Mouse (Mus musculus): ENCODE measurements around the gene Sec22c. TPM values are rescaled to one million over a fixed set of nuclear protein-coding genes. Genes with fewer than 3 reads are reported as not detected.

The Sec22c gene
- polyA plus RNA-seq, 1 experiment from 2014 or later: 13.9 TPM

DNA sequence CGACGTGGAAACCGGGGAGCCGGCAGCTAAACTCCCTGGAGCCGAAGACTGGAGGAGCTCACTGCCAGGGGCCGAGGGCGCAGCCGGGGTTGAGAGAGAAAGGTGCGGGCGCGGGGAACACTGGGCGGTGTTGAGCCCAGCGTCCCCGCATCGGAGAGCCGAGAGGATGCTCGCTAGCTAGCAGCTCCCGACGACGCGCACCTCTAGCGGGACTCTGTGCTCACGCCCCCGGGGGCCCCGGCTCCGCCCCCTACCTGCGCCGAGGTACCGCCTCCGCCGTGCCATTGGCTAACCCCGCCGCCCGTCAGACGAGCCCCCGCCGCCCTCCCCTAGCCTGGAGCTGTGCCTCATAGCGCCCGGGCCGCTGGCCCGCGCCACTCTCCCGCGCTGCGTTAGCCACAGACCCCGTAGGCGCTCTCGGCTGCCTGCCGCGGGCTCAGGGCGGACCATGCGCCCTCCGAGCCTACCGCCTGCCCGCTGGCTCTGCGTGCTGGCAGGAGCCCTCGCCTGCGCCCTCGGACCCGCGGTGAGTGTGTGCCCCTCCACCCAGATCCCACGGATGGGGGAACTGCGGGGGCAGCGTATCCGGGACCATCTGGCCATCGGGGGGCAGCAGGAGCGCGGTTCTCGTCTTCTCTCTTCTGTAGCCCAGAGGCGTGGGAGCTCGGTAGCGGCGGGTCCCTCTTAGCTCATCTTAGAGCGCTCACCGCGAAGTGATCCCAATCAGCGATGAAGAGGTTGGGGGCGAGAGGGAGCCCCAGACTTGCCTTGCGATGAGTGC, 62.7 kb downstream of the Sec22c start, which contains the start of gene Vipr1:
Vipr1 (plus strand) TSS at position 316 of the 781 bp plus-strand sequence.
- no peaks in the 10 kb centered on the region for H3K36me3 ChIP-seq
- H3K27me3 ChIP-seq: peaks cover 85% of the 10 kb centered on the region
- H3K9me3 ChIP-seq: no peaks in the 10 kb centered on the region
- peak within 1 kb of the TSS; percentile 62 for H3K9ac ChIP-seq (replicated peaks)
- H3K4me1 ChIP-seq (replicated peaks): peaks cover 16% of the 10 kb centered on the region; the same call in 1 of the 2 replicates
- H3K4me2 ChIP-seq: peak within 1 kb of the TSS; percentile 92
- H3K27ac ChIP-seq: no peak within 1 kb of the TSS
- ATAC-seq (ENCODE audit: insufficient number of reproducible peaks, insufficient read depth, low FRiP score, low TSS enrichment, low read depth): peak; percentile 78
- WGBS: under 1% methylated on average over 79 of the region's 79 CpGs
- H3K4me3 ChIP-seq (replicated peaks): peak within 1 kb of the TSS; percentile 56

DNA sequence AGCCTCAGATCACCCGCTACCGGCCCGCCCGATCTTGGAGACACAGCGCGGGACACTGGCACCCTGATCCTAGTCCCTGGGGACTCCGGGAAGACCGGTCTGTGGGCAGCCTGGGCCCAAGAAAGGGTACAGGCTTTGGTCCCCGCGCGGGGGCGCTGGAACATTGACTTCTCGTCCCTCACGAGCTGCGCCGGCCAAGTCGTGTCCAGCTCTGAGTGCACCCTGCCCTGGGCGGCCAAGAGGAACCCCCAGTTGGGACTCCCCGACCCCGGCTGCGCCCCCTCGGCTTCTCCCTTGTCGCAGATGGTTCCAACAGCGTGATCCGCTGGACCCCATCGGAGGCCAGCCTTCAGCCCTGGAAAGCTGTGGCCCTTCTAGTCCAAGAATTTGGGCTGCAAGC, 63.3 kb downstream of the Sec22c start, which contains the start of gene Lyzl4:
Lyzl4 (minus strand) TSS at position 96 of the 400 bp plus-strand sequence.
- ATAC-seq (ENCODE audit: insufficient number of reproducible peaks, insufficient read depth, low FRiP score, low TSS enrichment, low read depth): 0 out of 2 replicates have a peak, but pooled peaks have one; percentile 16
- peak within 1 kb of the TSS; percentile 92 for H3K4me2 ChIP-seq
- H3K4me1 ChIP-seq (replicated peaks): peaks cover 16% of the 10 kb centered on the region; the same call in 1 of the 2 replicates
- no peaks in the 10 kb centered on the region for H3K36me3 ChIP-seq
- H3K9me3 ChIP-seq: no peaks in the 10 kb centered on the region
- WGBS: under 1% methylated on average over 26 of the region's 26 CpGs
- peak within 1 kb of the TSS; percentile 62 for H3K9ac ChIP-seq (replicated peaks)
- H3K4me3 ChIP-seq (replicated peaks): peak within 1 kb of the TSS; percentile 56
- peaks cover 85% of the 10 kb centered on the region for H3K27me3 ChIP-seq
- no peak within 1 kb of the TSS for H3K27ac ChIP-seq

DNA sequence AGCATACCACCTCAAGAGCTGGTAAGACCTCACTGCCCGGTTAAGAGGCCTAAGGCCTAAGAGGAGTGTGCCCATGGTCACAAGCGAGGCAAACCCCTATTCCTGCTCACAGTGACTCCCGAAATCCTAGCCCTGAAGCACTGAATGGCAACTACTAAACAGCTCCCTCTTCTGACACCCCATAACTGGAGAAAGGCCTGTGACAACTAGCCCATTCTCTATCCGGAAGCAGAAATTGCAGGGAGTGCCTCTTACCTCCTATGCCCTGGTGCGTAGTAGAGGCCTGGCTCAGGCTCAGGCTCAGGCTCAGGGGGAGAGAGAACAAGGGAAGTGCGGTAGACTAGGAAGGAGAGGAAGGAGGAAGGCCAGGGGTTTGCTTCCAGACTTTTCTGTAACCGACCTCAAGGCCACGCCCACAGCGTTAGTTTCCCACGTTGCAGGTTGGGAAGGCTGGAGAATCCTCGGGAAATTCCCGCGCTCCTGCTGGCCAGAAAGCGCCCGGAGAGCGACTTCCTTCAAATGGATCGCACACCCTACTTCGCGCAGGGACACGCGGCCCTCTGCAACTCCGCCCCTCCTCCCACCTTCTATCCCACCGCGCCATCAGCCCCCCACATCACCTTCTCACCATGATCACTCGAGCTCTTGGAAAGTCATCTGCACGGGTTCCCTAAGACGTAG, 63.9 kb downstream of the Sec22c start:
- WGBS: 9% methylated on average over 27 of the region's 27 CpGs
- no peak for ATAC-seq (ENCODE audit: insufficient number of reproducible peaks, insufficient read depth, low FRiP score, low TSS enrichment, low read depth)
- H3K9me3 ChIP-seq: no peaks in the 10 kb centered on the region
- H3K9ac ChIP-seq (replicated peaks): peak overlapping the region; percentile 62; the same call in 1 of the 2 replicates
- H3K4me3 ChIP-seq (replicated peaks): peak overlapping the region; percentile 56
- no peaks in the 10 kb centered on the region for H3K36me3 ChIP-seq
- H3K27ac ChIP-seq: no peak overlapping the region
- peaks cover 88% of the 10 kb centered on the region for H3K27me3 ChIP-seq
- peaks cover 17% of the 10 kb centered on the region; the same call in 1 of the 2 replicates for H3K4me1 ChIP-seq (replicated peaks)
- peak overlapping the region; percentile 92 for H3K4me2 ChIP-seq

DNA sequence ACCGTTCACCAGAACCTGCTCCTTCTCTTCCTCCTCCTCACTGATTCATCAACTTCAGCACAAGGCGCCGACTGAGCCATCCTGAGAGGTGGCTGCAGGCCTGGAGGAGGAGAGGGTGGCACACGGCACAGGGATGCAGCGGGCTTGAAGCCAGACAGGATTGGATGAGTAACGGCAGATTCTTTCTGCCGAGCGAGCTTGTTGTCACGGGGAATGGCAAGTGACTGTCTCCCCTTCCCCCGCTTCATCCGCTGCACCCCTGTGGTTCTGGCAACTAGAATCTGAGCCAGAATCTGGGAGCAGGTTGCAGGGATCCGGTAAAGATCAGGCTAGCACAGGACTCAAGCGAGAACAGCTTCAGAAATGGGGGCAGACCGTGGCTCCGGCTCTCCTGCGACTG, 65.5 kb downstream of the Sec22c start:
- no peak overlapping the region for H3K4me2 ChIP-seq
- peaks cover 86% of the 10 kb centered on the region for H3K27me3 ChIP-seq
- H3K4me3 ChIP-seq (replicated peaks): no peak overlapping the region
- no peak for ATAC-seq (ENCODE audit: insufficient number of reproducible peaks, insufficient read depth, low FRiP score, low TSS enrichment, low read depth)
- no peaks in the 10 kb centered on the region for H3K36me3 ChIP-seq
- H3K9ac ChIP-seq (replicated peaks): no peak overlapping the region
- H3K4me1 ChIP-seq (replicated peaks): peaks cover 24% of the 10 kb centered on the region; the same call in 1 of the 2 replicates
- H3K9me3 ChIP-seq: no peaks in the 10 kb centered on the region
- 49% methylated on average over 16 of the region's 16 CpGs for WGBS
- no peak overlapping the region for H3K27ac ChIP-seq

GRCm38 (mm10) chr9:121635835-121636576, 69.3 kb downstream of the Sec22c start:
- Histone ChIP-seq H3K27me3 (peaks cover 48% of the 10 kb centered on the region), H3K36me3 (no peaks in the 10 kb centered on the region), H3K4me1 (replicated peaks) (0 out of 2 replicates have a peak, but pooled peaks cover 7% of the 10 kb centered on the region), H3K4me2 (no peak overlapping the region), H3K27ac (no peak overlapping the region), H3K9me3 (no peaks in the 10 kb centered on the region), H3K4me3 (replicated peaks) (no peak overlapping the region), H3K9ac (replicated peaks) (no peak overlapping the region)
- 48% methylated on average over 7 of the region's 7 CpGs for WGBS
- no peak for ATAC-seq (ENCODE audit: insufficient number of reproducible peaks, insufficient read depth, low FRiP score, low TSS enrichment, low read depth)

DNA sequence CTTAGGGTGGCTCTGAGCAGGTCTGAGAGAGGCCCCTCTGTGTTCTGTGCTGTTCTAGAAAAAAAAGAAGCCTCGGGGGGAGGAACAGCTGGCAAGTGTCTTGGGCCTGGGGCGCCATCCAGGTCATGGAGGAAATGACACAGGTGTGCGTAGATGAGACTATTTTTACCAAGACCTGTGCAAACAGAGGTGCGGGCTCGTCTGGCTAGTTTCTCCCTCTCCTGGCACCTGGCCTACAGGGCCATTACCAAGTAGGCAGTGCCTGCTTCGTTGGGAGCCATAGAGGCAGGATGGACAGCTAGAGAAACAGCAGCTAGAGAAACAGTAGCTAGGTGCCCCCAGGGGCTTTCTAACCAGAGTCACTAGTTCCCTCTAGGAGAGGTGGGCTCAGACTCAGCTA, 72.0 kb downstream of the Sec22c start:
- no peaks in the 10 kb centered on the region for H3K36me3 ChIP-seq
- no peak for ATAC-seq (ENCODE audit: insufficient number of reproducible peaks, insufficient read depth, low FRiP score, low TSS enrichment, low read depth)
- no peak overlapping the region for H3K9ac ChIP-seq (replicated peaks)
- H3K4me2 ChIP-seq: no peak overlapping the region
- WGBS: 76% methylated on average over 6 of the region's 6 CpGs
- H3K27ac ChIP-seq: no peak overlapping the region
- no peak overlapping the region for H3K4me3 ChIP-seq (replicated peaks)
- 0 out of 2 replicates have a peak, but pooled peaks cover 7% of the 10 kb centered on the region for H3K4me1 ChIP-seq (replicated peaks)
- peaks cover 22% of the 10 kb centered on the region for H3K27me3 ChIP-seq
- no peaks in the 10 kb centered on the region for H3K9me3 ChIP-seq

GRCm38 (mm10) chr9:121632891-121633290, 72.4 kb downstream of the Sec22c start:
- ATAC-seq (ENCODE audit: insufficient number of reproducible peaks, insufficient read depth, low FRiP score, low TSS enrichment, low read depth): no peak
- H3K27ac ChIP-seq: no peak overlapping the region
- H3K36me3 ChIP-seq: no peaks in the 10 kb centered on the region
- H3K4me2 ChIP-seq: no peak overlapping the region
- 0 out of 2 replicates have a peak, but pooled peaks cover 7% of the 10 kb centered on the region for H3K4me1 ChIP-seq (replicated peaks)
- WGBS: 83% methylated on average over 10 of the region's 10 CpGs
- H3K27me3 ChIP-seq: peaks cover 18% of the 10 kb centered on the region
- H3K9me3 ChIP-seq: no peaks in the 10 kb centered on the region
- no peak overlapping the region for H3K9ac ChIP-seq (replicated peaks)
- no peak overlapping the region for H3K4me3 ChIP-seq (replicated peaks)

DNA sequence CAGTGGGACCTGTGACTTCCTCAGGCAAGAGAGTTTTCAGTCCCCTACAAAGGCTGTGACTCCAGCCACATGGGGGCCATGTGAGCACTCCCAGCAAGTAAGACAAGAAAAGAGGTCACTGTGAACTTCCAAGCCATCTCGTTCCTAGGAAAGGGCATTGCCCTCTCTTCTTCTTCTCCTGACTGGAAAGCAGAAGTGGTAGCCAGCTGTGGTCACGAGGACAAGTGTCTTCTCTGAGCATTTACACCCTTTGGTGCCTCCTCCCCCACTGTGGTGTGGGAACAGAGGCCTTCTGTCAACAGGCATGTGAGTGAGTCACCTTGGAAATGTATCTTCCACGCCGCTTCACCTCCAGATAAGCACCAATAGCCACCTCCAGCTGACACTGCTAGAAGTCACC, 73.3 kb downstream of the Sec22c start:
- H3K4me2 ChIP-seq: no peak overlapping the region
- H3K4me1 ChIP-seq (replicated peaks): 0 out of 2 replicates have a peak, but pooled peaks cover 7% of the 10 kb centered on the region
- H3K36me3 ChIP-seq: no peaks in the 10 kb centered on the region
- WGBS: 66% methylated on average over 4 of the region's 4 CpGs
- H3K27me3 ChIP-seq: peaks cover 14% of the 10 kb centered on the region
- H3K4me3 ChIP-seq (replicated peaks): no peak overlapping the region
- no peak for ATAC-seq (ENCODE audit: insufficient number of reproducible peaks, insufficient read depth, low FRiP score, low TSS enrichment, low read depth)
- H3K27ac ChIP-seq: no peak overlapping the region
- H3K9me3 ChIP-seq: no peaks in the 10 kb centered on the region
- H3K9ac ChIP-seq (replicated peaks): no peak overlapping the region

GRCm38 (mm10) chr9:121630627-121631026, 74.7 kb downstream of the Sec22c start:
- Histone ChIP-seq H3K27ac (no peak overlapping the region), H3K4me3 (replicated peaks) (no peak overlapping the region), H3K36me3 (no peaks in the 10 kb centered on the region), H3K4me1 (replicated peaks) (no peaks in the 10 kb centered on the region), H3K9me3 (no peaks in the 10 kb centered on the region), H3K27me3 (peaks cover under 1% of the 10 kb centered on the region), H3K9ac (replicated peaks) (no peak overlapping the region), H3K4me2 (no peak overlapping the region)
- WGBS: 75% methylated on average over 1 of the region's 1 CpGs
- ATAC-seq (ENCODE audit: insufficient number of reproducible peaks, insufficient read depth, low FRiP score, low TSS enrichment, low read depth): no peak
